Mouse (Mus musculus): ENCODE data around the gene Meis1. TPM values are rescaled to one million over a fixed set of nuclear protein-coding genes. Genes with fewer than 3 reads are reported as not detected.

Gene Meis1
- polyA plus RNA-seq, 1 experiment from 2014 or later, result 51.7 TPM

GRCm38 (mm10) chr11:18983813-18984212 is 35.0 kb downstream of the Meis1 start:
- Histone ChIP-seq H3K4me2 (ENCODE audit: low read length) (no peak overlapping the region), H3K4me1 (ENCODE audit: control insufficient read depth, insufficient read depth, low read length) (0 out of 2 replicates have a peak, but pooled peaks cover 4% of the 10 kb centered on the region), H3K27ac (replicated peaks; ENCODE audit: low read depth, low read length) (no peak overlapping the region), H3K36me3 (ENCODE audit: control insufficient read depth, insufficient read depth, low read length) (peaks cover 17% of the 10 kb centered on the region), H3K4me3 (replicated peaks; ENCODE audit: low read depth, low read length) (no peak overlapping the region), H3K9ac (replicated peaks; ENCODE audit: low read length) (no peak overlapping the region), H3K9me3 (ENCODE audit: control insufficient read depth, low read length) (no peaks in the 10 kb centered on the region), H3K27me3 (ENCODE audit: control insufficient read depth, insufficient read depth, low read length) (no peaks in the 10 kb centered on the region)
- no peak for DNase-seq
- ATAC-seq (ENCODE audit: low FRiP score, low TSS enrichment), result no peak
- 77% methylated on average over 2 of the region's 2 CpGs for WGBS

- Histone ChIP-seq H3K36me3 (ENCODE audit: control insufficient read depth, insufficient read depth, low read length) (peaks cover 17% of the 10 kb centered on the region), H3K9ac (replicated peaks; ENCODE audit: low read length) (no peak overlapping the region), H3K27me3 (ENCODE audit: control insufficient read depth, insufficient read depth, low read length) (no peaks in the 10 kb centered on the region), H3K4me1 (ENCODE audit: control insufficient read depth, insufficient read depth, low read length) (0 out of 2 replicates have a peak, but pooled peaks cover 4% of the 10 kb centered on the region), H3K4me3 (replicated peaks; ENCODE audit: low read depth, low read length) (no peak overlapping the region), H3K4me2 (ENCODE audit: low read length) (no peak overlapping the region), H3K9me3 (ENCODE audit: control insufficient read depth, low read length) (no peaks in the 10 kb centered on the region), H3K27ac (replicated peaks; ENCODE audit: low read depth, low read length) (no peak overlapping the region)
- ATAC-seq (ENCODE audit: low FRiP score, low TSS enrichment) (no peak), DNase-seq (no peak)
- 63% methylated on average over 7 of the region's 7 CpGs for WGBS
Measured at GRCm38 (mm10) chr11:18983294-18983693, 35.5 kb downstream of the Meis1 start.

- Histone ChIP-seq H3K27me3 (ENCODE audit: control insufficient read depth, insufficient read depth, low read length) (no peaks in the 10 kb centered on the region), H3K4me2 (ENCODE audit: low read length) (no peak overlapping the region), H3K9me3 (ENCODE audit: control insufficient read depth, low read length) (no peaks in the 10 kb centered on the region), H3K36me3 (ENCODE audit: control insufficient read depth, insufficient read depth, low read length) (peaks cover 8% of the 10 kb centered on the region; the same call in 1 of the 2 replicates), H3K9ac (replicated peaks; ENCODE audit: low read length) (no peak overlapping the region), H3K4me3 (replicated peaks; ENCODE audit: low read depth, low read length) (no peak overlapping the region), H3K4me1 (ENCODE audit: control insufficient read depth, insufficient read depth, low read length) (0 out of 2 replicates have a peak, but pooled peaks cover 4% of the 10 kb centered on the region), H3K27ac (replicated peaks; ENCODE audit: low read depth, low read length) (no peak overlapping the region)
- WGBS, result 7% methylated on average over 3 of the region's 3 CpGs
- DNase-seq (no peak), ATAC-seq (ENCODE audit: low FRiP score, low TSS enrichment) (no peak)
Measured at GRCm38 (mm10) chr11:18982331-18982730, 36.5 kb downstream of the Meis1 start.

- Histone ChIP-seq H3K9ac (replicated peaks; ENCODE audit: low read length) (no peak overlapping the region), H3K9me3 (ENCODE audit: control insufficient read depth, low read length) (no peaks in the 10 kb centered on the region)
- 9% methylated on average over 4 of the region's 4 CpGs for WGBS
Measured at GRCm38 (mm10) chr11:18981367-18981766, 37.4 kb downstream of the Meis1 start.

GRCm38 (mm10) chr11:18980615-18981014 is 38.2 kb downstream of the Meis1 start:
- 48% methylated on average over 5 of the region's 5 CpGs for WGBS
- Histone ChIP-seq H3K27ac (replicated peaks; ENCODE audit: low read depth, low read length) (no peak overlapping the region), H3K27me3 (ENCODE audit: control insufficient read depth, insufficient read depth, low read length) (no peaks in the 10 kb centered on the region), H3K4me3 (replicated peaks; ENCODE audit: low read depth, low read length) (no peak overlapping the region), H3K36me3 (ENCODE audit: control insufficient read depth, insufficient read depth, low read length) (0 out of 2 replicates have a peak, but pooled peaks cover 3% of the 10 kb centered on the region), H3K4me2 (ENCODE audit: low read length) (no peak overlapping the region), H3K4me1 (ENCODE audit: control insufficient read depth, insufficient read depth, low read length) (0 out of 2 replicates have a peak, but pooled peaks cover 4% of the 10 kb centered on the region), H3K9ac (replicated peaks; ENCODE audit: low read length) (no peak overlapping the region), H3K9me3 (ENCODE audit: control insufficient read depth, low read length) (no peaks in the 10 kb centered on the region)
- DNase-seq, result no peak
- ATAC-seq (ENCODE audit: low FRiP score, low TSS enrichment), result no peak

More at GRCm38 (mm10) chr11:18981367-18981766, 37.4 kb downstream of the Meis1 start:
- H3K4me1 ChIP-seq (ENCODE audit: control insufficient read depth, insufficient read depth, low read length), result 0 out of 2 replicates have a peak, but pooled peaks cover 4% of the 10 kb centered on the region
- H3K4me3 ChIP-seq (replicated peaks; ENCODE audit: low read depth, low read length), result no peak overlapping the region
- H3K27me3 ChIP-seq (ENCODE audit: control insufficient read depth, insufficient read depth, low read length), result no peaks in the 10 kb centered on the region
- no peak for DNase-seq
- no peak overlapping the region for H3K4me2 ChIP-seq (ENCODE audit: low read length)
- peaks cover 8% of the 10 kb centered on the region; the same call in 1 of the 2 replicates for H3K36me3 ChIP-seq (ENCODE audit: control insufficient read depth, insufficient read depth, low read length)
- no peak for ATAC-seq (ENCODE audit: low FRiP score, low TSS enrichment)
- H3K27ac ChIP-seq (replicated peaks; ENCODE audit: low read depth, low read length), result no peak overlapping the region

GRCm38 (mm10) chr11:18975087-18975486 is 43.7 kb downstream of the Meis1 start:
- WGBS, result 95% methylated on average over 1 of the region's 1 CpGs
- H3K27ac ChIP-seq (replicated peaks; ENCODE audit: low read depth, low read length), result no peak overlapping the region

GRCm38 (mm10) chr11:18973808-18974207 is 45.0 kb downstream of the Meis1 start:
- H3K4me3 ChIP-seq (replicated peaks; ENCODE audit: low read depth, low read length), result no peak overlapping the region

More at GRCm38 (mm10) chr11:18975087-18975486, 43.7 kb downstream of the Meis1 start:
- no peaks in the 10 kb centered on the region for H3K4me1 ChIP-seq (ENCODE audit: control insufficient read depth, insufficient read depth, low read length)
- H3K27me3 ChIP-seq (ENCODE audit: control insufficient read depth, insufficient read depth, low read length), result no peaks in the 10 kb centered on the region
- no peak for ATAC-seq (ENCODE audit: low FRiP score, low TSS enrichment)
- no peak for DNase-seq
- no peak overlapping the region for H3K9ac ChIP-seq (replicated peaks; ENCODE audit: low read length)
- H3K4me2 ChIP-seq (ENCODE audit: low read length), result no peak overlapping the region
- H3K36me3 ChIP-seq (ENCODE audit: control insufficient read depth, insufficient read depth, low read length), result no peaks in the 10 kb centered on the region
- no peak overlapping the region for H3K4me3 ChIP-seq (replicated peaks; ENCODE audit: low read depth, low read length)
- H3K9me3 ChIP-seq (ENCODE audit: control insufficient read depth, low read length), result no peaks in the 10 kb centered on the region

GRCm38 (mm10) chr11:18972968-18973367 is 45.8 kb downstream of the Meis1 start:
- Histone ChIP-seq H3K9ac (replicated peaks; ENCODE audit: low read length) (no peak overlapping the region), H3K9me3 (ENCODE audit: control insufficient read depth, low read length) (no peaks in the 10 kb centered on the region), H3K27ac (replicated peaks; ENCODE audit: low read depth, low read length) (no peak overlapping the region), H3K27me3 (ENCODE audit: control insufficient read depth, insufficient read depth, low read length) (no peaks in the 10 kb centered on the region), H3K4me1 (ENCODE audit: control insufficient read depth, insufficient read depth, low read length) (no peaks in the 10 kb centered on the region), H3K4me3 (replicated peaks; ENCODE audit: low read depth, low read length) (no peak overlapping the region), H3K36me3 (ENCODE audit: control insufficient read depth, insufficient read depth, low read length) (no peaks in the 10 kb centered on the region), H3K4me2 (ENCODE audit: low read length) (no peak overlapping the region)
- no peak for ATAC-seq (ENCODE audit: low FRiP score, low TSS enrichment)
- no peak for DNase-seq

More at GRCm38 (mm10) chr11:18973808-18974207, 45.0 kb downstream of the Meis1 start:
- Histone ChIP-seq H3K4me1 (ENCODE audit: control insufficient read depth, insufficient read depth, low read length) (no peaks in the 10 kb centered on the region), H3K27me3 (ENCODE audit: control insufficient read depth, insufficient read depth, low read length) (no peaks in the 10 kb centered on the region), H3K27ac (replicated peaks; ENCODE audit: low read depth, low read length) (no peak overlapping the region), H3K36me3 (ENCODE audit: control insufficient read depth, insufficient read depth, low read length) (no peaks in the 10 kb centered on the region), H3K9ac (replicated peaks; ENCODE audit: low read length) (no peak overlapping the region), H3K9me3 (ENCODE audit: control insufficient read depth, low read length) (no peaks in the 10 kb centered on the region), H3K4me2 (ENCODE audit: low read length) (no peak overlapping the region)
- no peak for ATAC-seq (ENCODE audit: low FRiP score, low TSS enrichment)
- WGBS, result 27% methylated on average over 3 of the region's 3 CpGs
- no peak for DNase-seq

- Histone ChIP-seq H3K4me1 (ENCODE audit: control insufficient read depth, insufficient read depth, low read length) (no peaks in the 10 kb centered on the region), H3K27me3 (ENCODE audit: control insufficient read depth, insufficient read depth, low read length) (no peaks in the 10 kb centered on the region), H3K4me3 (replicated peaks; ENCODE audit: low read depth, low read length) (no peak overlapping the region), H3K36me3 (ENCODE audit: control insufficient read depth, insufficient read depth, low read length) (no peaks in the 10 kb centered on the region), H3K9me3 (ENCODE audit: control insufficient read depth, low read length) (no peaks in the 10 kb centered on the region), H3K4me2 (ENCODE audit: low read length) (no peak overlapping the region), H3K9ac (replicated peaks; ENCODE audit: low read length) (no peak overlapping the region), H3K27ac (replicated peaks; ENCODE audit: low read depth, low read length) (no peak overlapping the region)
- 53% methylated on average over 3 of the region's 3 CpGs for WGBS
- ATAC-seq (ENCODE audit: low FRiP score, low TSS enrichment), result no peak
- peak; percentile 44 for DNase-seq
Measured at GRCm38 (mm10) chr11:18971551-18971950, 47.2 kb downstream of the Meis1 start.
